Mouse (Mus musculus) kidney, postnatal 0 days (tissue): ENCODE measurements around the gene Cdc42ep1. TPM values are rescaled to one million over a fixed set of nuclear protein-coding genes. Genes with fewer than 3 reads are reported as not detected.

Experiments
- ATAC-seq: fragments of 200-750 bp; cut with Nextera tagmentation; replicated peaks from 2 replicates; pipeline ENCODE4 v1.8.0; 2017; ENCODE audit warnings: low read depth, moderate number of reproducible peaks, moderate TSS enrichment, moderate library complexity; ENCODE audit not compliant: low FRiP score
- DNase-seq: peaks from one replicate; pipeline ENCODE4 v3.0.0-alpha.2; 2016; ENCODE audit warnings: low spot score
- H3K27ac ChIP-seq: fragments of 300-500 bp; sonication (generic); 2 replicates; pipeline ENCODE4 v1.5.1; 2014; ENCODE audit warnings: mild to moderate bottlenecking
- H3K27me3 ChIP-seq: fragments of 300-500 bp; sonication (generic); 2 replicates; pipeline ENCODE4 v1.6.1; 2014; ENCODE audit warnings: low read length, mixed read lengths; ENCODE audit not compliant: insufficient read depth
- H3K36me3 ChIP-seq: fragments of 300-500 bp; sonication (generic); 2 replicates; pipeline ENCODE4 v1.6.1; 2014; ENCODE audit warnings: low read length, mixed read lengths; ENCODE audit not compliant: insufficient read depth
- H3K4me1 ChIP-seq: fragments of 300-500 bp; sonication (generic); replicated peaks from 2 replicates; pipeline ENCODE4 v1.6.1; 2014; ENCODE audit warnings: antibody characterized with exemption, low read length, mixed read lengths; ENCODE audit not compliant: insufficient read depth
- H3K4me2 ChIP-seq: fragments of 300-500 bp; sonication (generic); 2 replicates; pipeline ENCODE4 v1.6.1; 2014; ENCODE audit warnings: mild to moderate bottlenecking, low read length, moderate library complexity, mixed read lengths
- H3K4me3 ChIP-seq: fragments of 300-500 bp; sonication (generic); replicated peaks from 2 replicates; pipeline ENCODE4 v1.5.1; 2014; ENCODE audit warnings: low read depth, low read length
- H3K9ac ChIP-seq: fragments of 300-500 bp; sonication (generic); 2 replicates; pipeline ENCODE4 v1.6.1; 2014; ENCODE audit warnings: low read depth, low read length
- H3K9me3 ChIP-seq: fragments of 300-500 bp; sonication (generic); replicated peaks from 2 replicates; pipeline ENCODE4 v1.6.1; 2016; ENCODE audit warnings: low read length, inconsistent platforms, mixed read lengths
- CTCF ChIP-seq: IDR thresholded peaks from 2 replicates; pipeline ENCODE4 v1.5.1; 2016; ENCODE audit warnings: antibody characterized with exemption, low read depth, mild to moderate bottlenecking, moderate library complexity
- WGBS: fragments of 180-500 bp; shearing (Covaris S2); extraction: QIAGEN DNeasy Blood & Tissue Kit; methylation state at CpG from one replicate; pipeline ENCODE4 v1.1.7; 2014; 5-methylcytosine and 5-hydroxymethylcytosine counted together
- polyA plus RNA-seq: library from polyadenylated mRNA; unstranded; fragments of >200 nt; fragmentation: Nextera tagmentation; extraction: Ambion mirVana; gene quantifications from 2 replicates; pipeline ENCODE4 v1.2.1, GENCODE M21; 2015

Cdc42ep1 gene
- polyA plus RNA-seq, 1 experiment from 2014 or later = 57.1 TPM

DNA sequence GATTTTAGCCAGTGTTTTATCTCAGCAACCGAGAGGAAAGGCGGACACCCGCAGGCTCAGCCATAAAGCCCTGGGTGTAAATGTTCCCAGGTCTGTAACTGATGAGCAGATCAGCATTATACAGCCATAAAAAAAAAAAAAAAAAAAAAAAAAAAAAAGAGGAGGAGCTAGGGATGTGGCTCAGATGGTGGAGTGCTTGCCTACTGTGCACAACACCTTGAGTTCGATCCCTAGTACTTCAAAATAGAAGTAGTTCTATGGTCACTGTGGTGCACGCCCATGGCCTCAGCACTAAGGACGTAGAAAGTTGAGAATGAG is 26.4 kb upstream of the Cdc42ep1 start:
- H3K4me3 ChIP-seq = no peak overlapping the region
- 60% methylated on average over 6 of the region's 6 CpGs for WGBS
- H3K9ac ChIP-seq = no peak overlapping the region
- DNase-seq (no peak), ATAC-seq (no peak)
- H3K27ac ChIP-seq = 0 out of 2 replicates have a peak overlapping the region, but pooled peaks have one; percentile 4
- H3K9me3 ChIP-seq = no peaks in the 10 kb centered on the region
- H3K4me1 ChIP-seq = no peaks in the 10 kb centered on the region
- no peak for TF ChIP-seq CTCF
- no peak overlapping the region for H3K4me2 ChIP-seq
- H3K36me3 ChIP-seq = no peaks in the 10 kb centered on the region
- no peaks in the 10 kb centered on the region for H3K27me3 ChIP-seq

DNA sequence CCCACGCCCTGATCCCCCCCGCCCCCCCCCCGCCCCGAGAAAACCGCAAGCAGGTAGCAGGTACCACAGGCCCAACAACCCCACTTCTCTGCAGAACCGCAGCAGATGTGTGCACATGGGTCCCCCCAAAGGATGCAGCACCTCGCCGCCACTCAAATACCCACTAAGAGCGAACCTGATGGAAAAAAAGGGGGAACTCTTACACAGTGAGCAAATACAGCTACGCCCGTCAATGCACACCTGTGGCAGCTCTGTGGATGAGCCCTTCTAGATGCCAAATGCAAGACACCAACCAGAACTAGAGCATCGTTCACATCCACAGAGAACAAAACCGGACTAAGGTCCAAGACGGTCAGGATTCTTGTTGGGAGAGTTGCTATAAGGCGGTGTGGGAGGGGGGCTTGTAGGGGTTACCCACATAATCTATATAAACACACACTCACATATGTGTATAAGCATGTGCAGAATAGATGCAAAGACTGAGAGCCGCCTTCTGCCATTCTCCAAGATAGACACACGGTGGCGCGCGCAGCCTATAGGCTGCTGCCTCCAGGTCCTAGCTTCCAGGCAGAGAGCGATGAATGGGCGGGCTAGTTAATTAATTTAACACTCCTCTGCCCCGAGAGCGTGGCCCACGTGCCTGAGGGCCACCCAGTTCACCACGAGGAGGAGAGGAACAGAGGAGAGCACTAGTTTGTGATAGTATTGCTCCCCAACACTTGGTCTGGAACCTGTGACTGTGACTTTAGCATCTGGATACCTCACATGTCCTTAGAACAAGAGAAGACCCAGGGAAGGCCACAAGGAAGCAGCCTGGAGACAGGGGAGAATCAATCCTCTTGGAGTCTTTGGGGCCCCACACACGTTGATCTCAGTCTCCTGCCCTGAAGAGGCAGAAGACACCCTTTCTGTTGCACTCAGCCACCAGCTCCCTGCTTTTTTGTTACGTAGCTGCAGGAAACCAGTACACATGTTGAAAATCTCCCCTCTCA is 15.9 kb upstream of the Cdc42ep1 start:
- peak; percentile 94 for DNase-seq
- Histone ChIP-seq H3K27me3 (no peaks in the 10 kb centered on the region), H3K9ac (no peak overlapping the region), H3K27ac (no peak overlapping the region), H3K9me3 (no peaks in the 10 kb centered on the region), H3K4me2 (no peak overlapping the region), H3K4me1 (peaks cover 11% of the 10 kb centered on the region), H3K36me3 (no peaks in the 10 kb centered on the region), H3K4me3 (no peak overlapping the region)
- WGBS = 20% methylated on average over 28 of the region's 28 CpGs
- peak; percentile 71; the same call in 1 of the 2 replicates for ATAC-seq
- TF ChIP-seq CTCF = peak; percentile 95

DNA sequence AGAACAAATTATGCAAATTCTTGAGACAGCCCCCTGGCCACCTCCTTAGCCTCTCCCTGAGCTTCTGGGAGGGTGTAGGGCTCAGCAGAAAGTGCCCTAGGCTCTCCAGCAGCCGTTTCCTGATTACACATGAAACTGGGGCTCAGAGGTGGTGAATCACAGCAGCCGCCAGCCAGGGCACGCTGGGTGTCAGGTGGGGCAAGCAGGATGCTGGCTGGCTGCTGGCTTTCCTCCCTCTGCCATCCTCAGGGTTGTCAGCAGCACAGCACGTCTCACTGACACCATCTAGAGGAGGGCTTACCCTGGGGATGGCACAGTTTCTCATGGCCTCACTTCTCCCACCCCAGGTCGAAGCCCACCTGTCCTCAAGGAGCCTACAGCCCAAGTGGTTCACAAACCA is 14.1 kb upstream of the Cdc42ep1 start:
- 18% methylated on average over 5 of the region's 5 CpGs for WGBS
- no peak for DNase-seq
- Histone ChIP-seq H3K36me3 (no peaks in the 10 kb centered on the region), H3K27ac (no peak overlapping the region), H3K27me3 (no peaks in the 10 kb centered on the region), H3K9me3 (no peaks in the 10 kb centered on the region), H3K4me2 (no peak overlapping the region), H3K9ac (no peak overlapping the region), H3K4me3 (no peak overlapping the region), H3K4me1 (peaks cover 28% of the 10 kb centered on the region)
- ATAC-seq = no peak
- peak; percentile 22; the same call in 1 of the 2 replicates for TF ChIP-seq CTCF

DNA sequence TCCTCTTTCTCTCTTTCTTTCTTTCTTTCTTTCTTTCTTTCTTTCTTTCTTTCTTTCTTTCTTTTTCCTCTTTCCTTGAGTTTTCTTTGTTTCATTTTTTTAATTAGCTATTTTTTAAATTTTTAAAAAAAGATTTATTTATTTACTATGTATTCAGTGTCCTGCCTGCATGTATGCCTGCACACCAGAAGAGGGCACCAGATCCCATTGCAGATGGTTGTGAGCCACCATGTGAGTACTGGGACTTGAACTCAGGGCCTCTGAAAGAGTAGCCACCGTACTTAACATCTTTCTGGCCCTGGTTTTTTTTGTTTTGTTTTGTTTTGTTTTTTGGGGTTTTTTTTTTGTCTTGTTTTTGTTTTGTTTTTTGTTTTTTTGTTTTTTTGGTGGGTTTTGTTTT is 12.8 kb upstream of the Cdc42ep1 start:
- ATAC-seq = no peak
- H3K9me3 ChIP-seq = no peaks in the 10 kb centered on the region
- H3K27me3 ChIP-seq = no peaks in the 10 kb centered on the region
- H3K9ac ChIP-seq = no peak overlapping the region
- peak; percentile 57 for TF ChIP-seq CTCF
- no peak overlapping the region for H3K4me3 ChIP-seq
- no peak for DNase-seq
- peaks cover 41% of the 10 kb centered on the region for H3K4me1 ChIP-seq
- H3K27ac ChIP-seq = no peak overlapping the region
- H3K36me3 ChIP-seq = no peaks in the 10 kb centered on the region
- no peak overlapping the region for H3K4me2 ChIP-seq
- 91% methylated on average over 1 of the region's 1 CpGs for WGBS

DNA sequence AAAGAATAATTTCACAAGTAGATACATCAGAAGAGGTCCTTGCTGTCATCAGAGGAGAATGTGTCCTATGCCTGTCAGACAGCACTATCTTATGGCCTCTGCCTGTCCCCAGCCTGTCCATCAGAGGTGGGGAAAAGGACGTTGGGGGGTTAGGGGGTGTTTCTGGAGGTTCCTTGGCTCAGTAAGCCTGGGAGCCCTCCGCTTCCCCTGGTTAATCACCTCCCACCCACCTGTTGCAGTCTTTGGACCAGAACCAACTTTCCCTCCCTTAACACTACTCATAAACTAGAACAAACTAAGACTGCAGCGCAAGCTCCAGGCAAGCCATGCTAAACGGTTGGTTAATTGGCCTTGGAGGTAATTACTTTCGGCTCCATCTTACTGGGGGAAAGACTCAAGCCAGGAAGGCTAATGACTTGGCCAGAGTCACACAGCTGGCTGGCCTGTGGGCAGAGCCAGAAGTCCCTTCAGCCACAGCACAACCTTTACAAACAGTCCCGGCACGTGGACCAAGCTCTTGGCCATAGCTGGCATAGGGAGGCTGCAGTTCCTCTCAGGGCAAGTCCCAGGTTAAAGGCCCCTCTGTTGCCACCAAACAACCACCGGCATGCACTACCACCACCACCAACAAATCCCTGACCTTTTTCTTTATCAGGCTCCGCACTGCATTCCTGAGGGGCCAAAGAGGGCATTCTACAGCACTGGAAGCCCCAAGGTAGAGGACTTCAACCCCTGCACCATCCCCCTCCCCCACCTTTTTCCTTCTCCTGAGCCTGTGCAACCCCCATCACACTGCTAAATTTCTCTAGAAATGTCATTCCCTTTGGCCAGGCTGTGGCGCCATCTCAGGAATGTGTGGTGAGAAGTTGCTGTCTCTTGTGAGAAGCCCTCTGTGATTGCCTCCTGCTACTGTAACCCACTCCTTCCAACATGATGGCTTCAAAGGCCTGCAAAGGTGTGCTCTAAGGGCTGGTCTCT is 11.4 kb upstream of the Cdc42ep1 start:
- H3K9ac ChIP-seq = no peak overlapping the region
- DNase-seq = no peak
- H3K9me3 ChIP-seq = no peaks in the 10 kb centered on the region
- TF ChIP-seq CTCF = peak; percentile 37; the same call in 1 of the 2 replicates
- H3K36me3 ChIP-seq = no peaks in the 10 kb centered on the region
- 42% methylated on average over 10 of the region's 10 CpGs for WGBS
- no peak overlapping the region for H3K4me3 ChIP-seq
- H3K27ac ChIP-seq = peak overlapping the region; percentile 90
- ATAC-seq = no peak
- peak overlapping the region; percentile 37 for H3K4me2 ChIP-seq
- H3K4me1 ChIP-seq = peaks cover 53% of the 10 kb centered on the region
- H3K27me3 ChIP-seq = no peaks in the 10 kb centered on the region
